Mouse (Mus musculus): Measurements from ENCODE around the gene Pkd1l2. TPM values are rescaled to one million over a fixed set of nuclear protein-coding genes. Genes with fewer than 3 reads are reported as not detected.

Gene Pkd1l2
- polyA plus RNA-seq (2021): not detected

GRCm38 (mm10) chr8:117082399-117082872, at the start of gene Pkd1l2:
Pkd1l2 (minus strand) TSS chr8:117082449.
- peaks cover 3% of the 10 kb centered on the region for H3K27me3 ChIP-seq
- no peak for TF ChIP-seq CTCF (IDR thresholded peaks at IDR 0.05)
- POLR2A ChIA-PET: no interaction called here
- DNase-seq (ENCODE audit: low read depth, low spot score) (no peak), ATAC-seq (no peak)
- CTCF ChIA-PET: no interaction called here
- in situ Hi-C loops (cut with MboI; ENCODE audit: low pct_unique_long_range_greater_than_20kb): no loop called here

- in situ Hi-C loops (cut with MboI; ENCODE audit: low pct_unique_long_range_greater_than_20kb): no loop called here
- H3K27me3 ChIP-seq: peaks cover 9% of the 10 kb centered on the region
- ChIA-PET CTCF (no interaction called here), POLR2A (no interaction called here)
- DNase-seq (ENCODE audit: low read depth, low spot score) (no peak), ATAC-seq (no peak)
- TF ChIP-seq CTCF (IDR thresholded peaks at IDR 0.05): no peak
Measured at GRCm38 (mm10) chr8:117127063-117127462, 44.8 kb upstream of the Pkd1l2 start.

- ATAC-seq (no peak), DNase-seq (ENCODE audit: low read depth, low spot score) (no peak)
- TF ChIP-seq CTCF (IDR thresholded peaks at IDR 0.05): no peak
- ChIA-PET POLR2A (no interaction called here), CTCF (no interaction called here)
- in situ Hi-C loops (cut with MboI; ENCODE audit: low pct_unique_long_range_greater_than_20kb): no loop called here
- peaks cover 5% of the 10 kb centered on the region for H3K27me3 ChIP-seq
Measured at GRCm38 (mm10) chr8:117126411-117126810, 44.2 kb upstream of the Pkd1l2 start.

- no peak for TF ChIP-seq CTCF (IDR thresholded peaks at IDR 0.05)
- POLR2A ChIA-PET: no interaction called here
- no peak for DNase-seq (ENCODE audit: low read depth, low spot score)
- no peak for ATAC-seq
- peaks cover 5% of the 10 kb centered on the region for H3K27me3 ChIP-seq
- in situ Hi-C loops (cut with MboI; ENCODE audit: low pct_unique_long_range_greater_than_20kb): no loop called here
- CTCF ChIA-PET: no interaction called here
Measured at GRCm38 (mm10) chr8:117125854-117126253, 43.6 kb upstream of the Pkd1l2 start.

- peaks cover 5% of the 10 kb centered on the region for H3K27me3 ChIP-seq
- no peak for TF ChIP-seq CTCF (IDR thresholded peaks at IDR 0.05)
- DNase-seq (ENCODE audit: low read depth, low spot score): no peak
- ChIA-PET CTCF (interaction anchor here (1.0 to 1.4 kb wide), 2 partner anchors 14 to 16 kb away, joined by 4 read pairs; no protein-coding TSS in a partner anchor), POLR2A (interaction anchor here (0.6 kb wide), 1 partner anchor 11 kb away, joined by 4 read pairs; no protein-coding TSS in a partner anchor)
- ATAC-seq: no peak
- in situ Hi-C loops (cut with MboI; ENCODE audit: low pct_unique_long_range_greater_than_20kb): no loop called here
Measured at GRCm38 (mm10) chr8:117123850-117124633, 41.8 kb upstream of the Pkd1l2 start.

- H3K27me3 ChIP-seq: no peaks in the 10 kb centered on the region
- ATAC-seq: no peak
- in situ Hi-C loops (cut with MboI; ENCODE audit: low pct_unique_long_range_greater_than_20kb): no loop called here
- TF ChIP-seq CTCF (IDR thresholded peaks at IDR 0.05): no peak
- no peak for DNase-seq (ENCODE audit: low read depth, low spot score)
- CTCF ChIA-PET: no interaction called here
- POLR2A ChIA-PET: no interaction called here
Measured at GRCm38 (mm10) chr8:117121277-117121676, 39.0 kb upstream of the Pkd1l2 start.

- POLR2A ChIA-PET: no interaction called here
- ATAC-seq (no peak), DNase-seq (ENCODE audit: low read depth, low spot score) (no peak)
- CTCF ChIA-PET: no interaction called here
- in situ Hi-C loops (cut with MboI; ENCODE audit: low pct_unique_long_range_greater_than_20kb): no loop called here
- no peaks in the 10 kb centered on the region for H3K27me3 ChIP-seq
- no peak for TF ChIP-seq CTCF (IDR thresholded peaks at IDR 0.05)
Measured at GRCm38 (mm10) chr8:117118409-117118808, 36.2 kb upstream of the Pkd1l2 start.

- ChIA-PET CTCF (no interaction called here), POLR2A (no interaction called here)
- DNase-seq (ENCODE audit: low read depth, low spot score): no peak
- in situ Hi-C loops (cut with MboI; ENCODE audit: low pct_unique_long_range_greater_than_20kb): no loop called here
- no peaks in the 10 kb centered on the region for H3K27me3 ChIP-seq
- ATAC-seq: no peak
- no peak for TF ChIP-seq CTCF (IDR thresholded peaks at IDR 0.05)
Measured at GRCm38 (mm10) chr8:117116534-117116933, 34.3 kb upstream of the Pkd1l2 start.

- no peak for DNase-seq (ENCODE audit: low read depth, low spot score)
- TF ChIP-seq CTCF (IDR thresholded peaks at IDR 0.05): no peak
- H3K27me3 ChIP-seq: no peaks in the 10 kb centered on the region
- in situ Hi-C loops (cut with MboI; ENCODE audit: low pct_unique_long_range_greater_than_20kb): no loop called here
- CTCF ChIA-PET: no interaction called here
- POLR2A ChIA-PET: no interaction called here
- ATAC-seq: peak; percentile 5
Measured at GRCm38 (mm10) chr8:117115676-117116446, 33.6 kb upstream of the Pkd1l2 start.

GRCm38 (mm10) chr8:117115094-117115493, 32.8 kb upstream of the Pkd1l2 start:
- CTCF ChIA-PET: no interaction called here
- no peak for TF ChIP-seq CTCF (IDR thresholded peaks at IDR 0.05)
- POLR2A ChIA-PET: no interaction called here
- no peak for ATAC-seq
- in situ Hi-C loops (cut with MboI; ENCODE audit: low pct_unique_long_range_greater_than_20kb): no loop called here
- no peaks in the 10 kb centered on the region for H3K27me3 ChIP-seq
- no peak for DNase-seq (ENCODE audit: low read depth, low spot score)

- in situ Hi-C loops (cut with MboI; ENCODE audit: low pct_unique_long_range_greater_than_20kb): loop anchor here (5.0 kb wide), 1 partner anchor 360 kb away; no protein-coding TSS in a partner anchor
- no peak for TF ChIP-seq CTCF (IDR thresholded peaks at IDR 0.05)
- no peak for DNase-seq (ENCODE audit: low read depth, low spot score)
- POLR2A ChIA-PET: interaction anchor here (0.7 kb wide), 1 partner anchor 12 kb away, joined by 4 read pairs; no protein-coding TSS in a partner anchor
- no peaks in the 10 kb centered on the region for H3K27me3 ChIP-seq
- CTCF ChIA-PET: no interaction called here
- no peak for ATAC-seq
Measured at GRCm38 (mm10) chr8:117112261-117112660, 30.0 kb upstream of the Pkd1l2 start.
